Comparison of ENCODE assay signal across 31 mouse cellular contexts in genomic region chr1:179433355-179433754, GRCm38 (mm10).
DNase-seq lines count a peak whose midpoint lies in the region; ATAC-seq and TF ChIP-seq lines count a peak whose summit lies in the region.
"Had no signal": no experiment of that assay in that cellular context is flagged by ENCODE, and none has a peak within 500 bp of the region (broad histone marks: within the 10 kb centered on the region; RNA-seq: fewer than 3 reads in every experiment).

No protein-coding gene starts in this region.

- no peaks in the 10 kb centered on the region for H3K4me1 ChIP-seq in forebrain, embryonic 14.5 days (ENCODE audit: control insufficient read depth, insufficient read depth, low read length)
- no peaks in the 10 kb centered on the region for H3K4me1 ChIP-seq in forebrain, embryonic 12.5 days
- H3K4me1 ChIP-seq in intestine, embryonic 14.5 days (replicated peaks; ENCODE audit: control insufficient read depth, insufficient read depth, low read length): no peaks in the 10 kb centered on the region
- no peaks in the 10 kb centered on the region for H3K4me1 ChIP-seq in intestine, postnatal 0 days (replicated peaks; ENCODE audit: control insufficient read depth, insufficient read depth, low read length)
- H3K4me1 ChIP-seq: hindbrain, embryonic 13.5 days; kidney, embryonic 15.5 days; lung, embryonic 15.5 days; midbrain, embryonic 10.5 days; midbrain, embryonic 15.5 days; neural tube, embryonic 15.5 days had no signal

- no peak overlapping the region for H3K27ac ChIP-seq in forebrain, embryonic 14.5 days (ENCODE audit: low read depth, low read length)
- H3K27ac ChIP-seq in forebrain, embryonic 12.5 days: no peak overlapping the region
- no peak overlapping the region for H3K27ac ChIP-seq in intestine, embryonic 14.5 days (ENCODE audit: low read depth)
- no peak overlapping the region for H3K27ac ChIP-seq in intestine, postnatal 0 days (ENCODE audit: low read depth, low read length)
- H3K27ac ChIP-seq: embryonic facial prominence, embryonic 12.5 days; heart, embryonic 10.5 days; heart, embryonic 15.5 days; hindbrain, embryonic 13.5 days; kidney, embryonic 15.5 days; liver, embryonic 15.5 days; lung, embryonic 15.5 days; midbrain, embryonic 10.5 days; midbrain, embryonic 15.5 days; neural tube, embryonic 15.5 days had no signal

- peak; percentile 25 for DNase-seq in forebrain, embryonic 14.5 days (ENCODE audit: low spot score)
- peak; percentile 43 for DNase-seq in intestine, embryonic 14.5 days (ENCODE audit: low spot score)
- peak; percentile 45 for DNase-seq in brain, embryonic 18.5 days (ENCODE audit: low read depth, low spot score)
- peak; percentile 16 for DNase-seq in layer of hippocampus, adult 9-11 months
- DNase-seq in left cerebral cortex, postnatal 36 days (ENCODE audit: low spot score in 2 of 2): no peak
- DNase-seq in heart, postnatal 14 days: no peak
- DNase-seq: adrenal gland, postnatal 10 days; cerebellum, adult 8-10 months; cerebellum, postnatal 36 days; gastrocnemius, postnatal 25 days; heart, adult 11 months; heart, postnatal 4 days; kidney, adult 18-20 months; kidney, postnatal 25 days; liver; right cerebral cortex, adult 18-20 months; spleen, adult 18-20 months; thymus, postnatal 25 days had no signal

- H3K27me3 ChIP-seq in forebrain, embryonic 14.5 days (replicated peaks; ENCODE audit: control insufficient read depth, insufficient read depth, low read length): no peaks in the 10 kb centered on the region
- no peaks in the 10 kb centered on the region for H3K27me3 ChIP-seq in forebrain, embryonic 12.5 days
- H3K27me3 ChIP-seq in intestine, embryonic 14.5 days (replicated peaks; ENCODE audit: control insufficient read depth, insufficient read depth, low read length): no peaks in the 10 kb centered on the region
- H3K27me3 ChIP-seq in intestine, postnatal 0 days (replicated peaks; ENCODE audit: control insufficient read depth, insufficient read depth, low read length): no peaks in the 10 kb centered on the region
- H3K27me3 ChIP-seq: embryonic facial prominence, embryonic 12.5 days; hindbrain, embryonic 13.5 days; kidney, embryonic 15.5 days; liver, embryonic 15.5 days; lung, embryonic 15.5 days; midbrain, embryonic 15.5 days; neural tube, embryonic 15.5 days; Patski had no signal

- no peak overlapping the region for H3K9ac ChIP-seq in forebrain, embryonic 14.5 days (ENCODE audit: low read length)
- H3K9ac ChIP-seq in forebrain, embryonic 12.5 days: no peak overlapping the region
- no peak overlapping the region for H3K9ac ChIP-seq in intestine, embryonic 14.5 days (ENCODE audit: low read length)
- no peak overlapping the region for H3K9ac ChIP-seq in intestine, postnatal 0 days (ENCODE audit: low read depth, low read length)
- H3K9ac ChIP-seq: embryonic facial prominence, embryonic 12.5 days; heart, embryonic 15.5 days; hindbrain, embryonic 13.5 days; kidney, embryonic 15.5 days; liver, embryonic 15.5 days; lung, embryonic 15.5 days; midbrain, embryonic 15.5 days; neural tube, embryonic 15.5 days had no signal

- no peak for TF ChIP-seq CTCF in intestine, postnatal 0 days (IDR thresholded peaks at IDR 0.05; ENCODE audit: low read depth)

- H3K4me2 ChIP-seq in forebrain, embryonic 14.5 days (ENCODE audit: low read length): no peak overlapping the region
- H3K4me2 ChIP-seq in forebrain, embryonic 12.5 days: no peak overlapping the region
- H3K4me2 ChIP-seq in intestine, embryonic 14.5 days (ENCODE audit: low read length): no peak overlapping the region
- H3K4me2 ChIP-seq in intestine, postnatal 0 days (replicated peaks; ENCODE audit: low read depth): no peak overlapping the region
- H3K4me2 ChIP-seq: embryonic facial prominence, embryonic 12.5 days; heart, embryonic 15.5 days; hindbrain, embryonic 13.5 days; kidney, embryonic 15.5 days; liver, embryonic 15.5 days; lung, embryonic 15.5 days; midbrain, embryonic 15.5 days; neural tube, embryonic 15.5 days had no signal

- 87% methylated on average over 8 of the region's 8 CpGs for WGBS in forebrain, embryonic 14.5 days
- 88% methylated on average over 8 of the region's 8 CpGs for WGBS in forebrain, embryonic 12.5 days
- WGBS in intestine, embryonic 14.5 days: 80% methylated on average over 8 of the region's 8 CpGs
- 68% methylated on average over 8 of the region's 8 CpGs for WGBS in intestine, postnatal 0 days

- H3K4me3 ChIP-seq in forebrain, embryonic 14.5 days (ENCODE audit: low read depth, low read length): no peak overlapping the region
- no peak overlapping the region for H3K4me3 ChIP-seq in forebrain, embryonic 12.5 days (replicated peaks)
- H3K4me3 ChIP-seq in intestine, embryonic 14.5 days (ENCODE audit: low read depth, low read length): no peak overlapping the region
- no peak overlapping the region for H3K4me3 ChIP-seq in intestine, postnatal 0 days (ENCODE audit: low read depth, low read length)
- H3K4me3 ChIP-seq: embryonic facial prominence, embryonic 12.5 days; heart, embryonic 10.5 days; heart, embryonic 15.5 days; hindbrain, embryonic 13.5 days; kidney, embryonic 15.5 days; liver, embryonic 15.5 days; lung, embryonic 15.5 days; midbrain, embryonic 10.5 days; midbrain, embryonic 15.5 days; neural tube, embryonic 15.5 days had no signal

- intact Hi-C loops in left cerebral cortex, postnatal 36 days (cut with DNase I): no loop called here
- intact Hi-C loops in heart, postnatal 14 days (cut with DNase I): no loop called here

- no peak for ATAC-seq in forebrain, embryonic 14.5 days
- no peak for ATAC-seq in forebrain, embryonic 12.5 days (ENCODE audit: low FRiP score)
- no peak for ATAC-seq in intestine, embryonic 14.5 days (replicated peaks; ENCODE audit: low FRiP score, low TSS enrichment, low read depth)
- ATAC-seq in intestine, postnatal 0 days: no peak
- ATAC-seq: midbrain, embryonic 15.5 days; Patski had no signal

- H3K9me3 ChIP-seq in forebrain, embryonic 14.5 days (replicated peaks; ENCODE audit: control insufficient read depth, low read length): no peaks in the 10 kb centered on the region
- H3K9me3 ChIP-seq in forebrain, embryonic 12.5 days: no peaks in the 10 kb centered on the region
- H3K9me3 ChIP-seq in intestine, embryonic 14.5 days (ENCODE audit: control insufficient read depth, low read length): no peaks in the 10 kb centered on the region
- H3K9me3 ChIP-seq in intestine, postnatal 0 days (ENCODE audit: control insufficient read depth): no peaks in the 10 kb centered on the region
- H3K9me3 ChIP-seq: embryonic facial prominence, embryonic 12.5 days; heart, embryonic 10.5 days; heart, embryonic 15.5 days; hindbrain, embryonic 13.5 days; kidney, embryonic 15.5 days; liver, embryonic 15.5 days; lung, embryonic 15.5 days; midbrain, embryonic 10.5 days; midbrain, embryonic 15.5 days; neural tube, embryonic 15.5 days had no signal

- no peaks in the 10 kb centered on the region for H3K36me3 ChIP-seq in forebrain, embryonic 14.5 days (ENCODE audit: control insufficient read depth, insufficient read depth, low read length)
- H3K36me3 ChIP-seq in forebrain, embryonic 12.5 days (replicated peaks): no peaks in the 10 kb centered on the region
- H3K36me3 ChIP-seq in intestine, embryonic 14.5 days (ENCODE audit: control insufficient read depth, insufficient read depth, low read length): no peaks in the 10 kb centered on the region
- H3K36me3 ChIP-seq in intestine, postnatal 0 days (ENCODE audit: control insufficient read depth, insufficient read depth): no peaks in the 10 kb centered on the region
- H3K36me3 ChIP-seq: embryonic facial prominence, embryonic 12.5 days; heart, embryonic 10.5 days; heart, embryonic 15.5 days; hindbrain, embryonic 13.5 days; kidney, embryonic 15.5 days; liver, embryonic 15.5 days; lung, embryonic 15.5 days; midbrain, embryonic 10.5 days; midbrain, embryonic 15.5 days; neural tube, embryonic 15.5 days had no signal

Comparison
In these comparisons a context has a peak if more than half of its experiments do, and no peak if none do; other contexts are left out.
1. DNase-seq: peak in forebrain, embryonic 14.5 days (single experiment), intestine, embryonic 14.5 days (single experiment), brain, embryonic 18.5 days (single experiment) and layer of hippocampus, adult 9-11 months (single experiment); none in left cerebral cortex, postnatal 36 days (0 of 2) and heart, postnatal 14 days (0 of 2).